Mouse (Mus musculus): Measurements from ENCODE around the gene Nfkb1.

Nfkb1 gene

GRCm38 (mm10) chr3:135586471-135586880, 104.9 kb downstream of the Nfkb1 start:
- DNase-seq (ENCODE audit: low spot score in 2 of 2): peak in 1 of 2 experiments; percentile 17

DNA sequence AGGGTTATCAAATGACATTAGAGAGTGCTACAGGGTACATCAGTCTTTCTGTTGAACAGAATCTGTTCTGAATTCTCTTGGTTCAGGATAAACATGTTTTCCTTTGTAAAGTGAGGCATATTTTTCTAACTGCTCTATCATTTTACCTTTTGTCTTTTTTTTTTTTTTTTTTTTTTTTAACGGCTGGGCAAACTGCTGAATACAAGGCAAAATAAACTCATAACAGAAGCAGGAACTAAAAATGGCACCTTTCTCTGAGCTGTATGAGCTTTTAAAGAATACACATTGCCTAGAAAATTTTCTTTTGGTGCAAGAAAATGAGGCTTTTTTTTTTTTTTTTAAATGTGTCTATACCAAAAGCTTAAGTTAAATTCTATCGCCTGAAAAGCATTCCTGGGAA, 105.3 kb downstream of the Nfkb1 start:
- DNase-seq (ENCODE audit: low spot score in 2 of 2): no peak

DNA sequence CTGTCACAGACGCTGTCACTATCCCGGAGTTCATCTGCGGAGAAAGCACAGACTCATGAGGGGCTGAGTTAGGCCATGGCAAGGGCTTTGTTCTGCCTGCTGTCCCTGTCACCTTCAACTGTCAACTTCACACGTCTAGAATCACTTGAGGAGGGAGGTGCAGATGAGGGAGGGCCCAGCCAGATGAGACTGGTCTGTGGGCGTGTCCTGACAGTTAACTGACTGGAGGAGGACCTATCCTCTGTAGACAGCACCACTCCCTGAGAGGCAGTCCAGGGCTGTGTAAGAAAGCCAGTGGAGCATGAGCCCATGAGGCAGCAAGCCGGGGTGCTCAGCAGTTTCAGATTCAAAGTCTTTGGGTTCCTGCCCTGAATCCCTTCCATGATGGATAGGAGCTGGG, 105.9 kb downstream of the Nfkb1 start:
- peak; percentile 66 to 81 for DNase-seq (ENCODE audit: low spot score in 2 of 2)

GRCm38 (mm10) chr3:135582246-135582645, 109.1 kb downstream of the Nfkb1 start:
- no peak for DNase-seq (ENCODE audit: low spot score in 2 of 2)

- no peak for DNase-seq (ENCODE audit: low spot score in 2 of 2)
These were observed 109.7 kb downstream of the Nfkb1 start for GRCm38 (mm10) chr3:135581606-135582117.

GRCm38 (mm10) chr3:135580439-135581275, 110.7 kb downstream of the Nfkb1 start:
- DNase-seq (ENCODE audit: low spot score in 2 of 2): peak; percentile 61 to 63

DNA sequence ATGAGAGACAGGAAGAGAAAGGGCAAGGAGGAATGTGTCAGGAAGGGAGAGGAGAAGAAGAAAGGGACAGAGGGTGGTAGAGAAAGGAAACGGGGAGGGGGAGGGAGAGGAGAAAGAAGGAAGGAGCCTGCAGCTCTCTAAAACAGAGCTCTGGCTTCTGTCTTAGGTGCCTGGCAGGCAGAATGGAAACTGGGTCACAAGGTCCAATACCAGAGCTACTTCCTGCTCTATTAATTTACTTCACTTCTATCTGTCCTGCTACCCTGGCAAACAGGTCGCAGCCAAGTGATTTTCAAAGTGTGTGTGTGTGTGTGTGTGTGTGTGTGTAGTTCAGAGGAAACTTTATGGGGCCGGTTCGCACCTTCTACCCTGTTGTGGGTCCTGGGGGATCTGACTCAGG, 112.2 kb downstream of the Nfkb1 start:
- DNase-seq (ENCODE audit: low spot score in 2 of 2): peak; percentile 49 to 50

DNA sequence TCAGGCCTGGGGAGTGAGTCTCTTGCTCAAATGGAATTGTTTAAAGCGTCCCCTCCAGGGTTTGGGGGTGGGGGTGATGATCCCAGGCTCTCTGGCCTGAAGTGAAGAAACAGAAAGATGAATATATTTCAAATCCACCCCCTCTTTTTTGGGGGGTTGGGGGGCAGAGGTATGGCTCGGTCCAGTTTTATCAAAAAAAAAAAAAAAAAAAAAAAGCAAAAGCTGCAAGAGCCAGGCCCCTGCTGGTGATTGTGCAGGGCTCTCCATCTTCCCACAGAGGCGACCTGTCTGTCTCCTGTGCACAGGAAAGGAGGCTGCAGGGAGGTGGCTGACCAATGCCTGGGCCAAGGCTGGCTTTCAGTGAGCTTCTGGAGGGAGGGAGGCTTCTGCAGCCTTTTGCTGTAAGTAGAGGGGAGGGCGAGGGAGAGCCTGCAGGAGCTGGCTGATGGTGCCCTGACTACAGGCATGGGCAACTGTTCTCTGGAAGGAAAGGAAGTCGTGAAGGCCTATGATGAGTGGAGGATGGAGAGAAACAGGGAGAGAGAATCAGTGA, 112.7 kb downstream of the Nfkb1 start:
- no peak for DNase-seq (ENCODE audit: low spot score in 2 of 2)

DNA sequence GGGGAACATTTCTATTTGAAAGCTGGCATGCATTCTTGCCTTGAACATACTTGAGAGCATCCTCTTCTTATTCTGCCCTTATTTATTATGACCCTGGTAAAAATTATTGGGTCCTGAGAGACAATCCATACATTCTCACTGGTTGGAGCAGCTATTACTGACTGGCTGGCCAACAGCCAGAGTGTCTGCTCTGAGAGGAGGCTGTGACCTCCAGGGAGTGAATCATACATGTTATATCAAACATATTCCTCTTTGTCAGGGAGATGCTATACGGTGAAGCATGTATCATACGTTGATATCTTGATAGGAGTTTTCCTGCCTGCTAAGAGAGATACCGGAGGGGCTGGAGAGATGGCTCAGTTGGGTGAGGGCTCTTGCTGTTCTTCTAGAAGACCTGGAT, 116.2 kb downstream of the Nfkb1 start:
- no peak for DNase-seq (ENCODE audit: low spot score in 2 of 2)

DNA sequence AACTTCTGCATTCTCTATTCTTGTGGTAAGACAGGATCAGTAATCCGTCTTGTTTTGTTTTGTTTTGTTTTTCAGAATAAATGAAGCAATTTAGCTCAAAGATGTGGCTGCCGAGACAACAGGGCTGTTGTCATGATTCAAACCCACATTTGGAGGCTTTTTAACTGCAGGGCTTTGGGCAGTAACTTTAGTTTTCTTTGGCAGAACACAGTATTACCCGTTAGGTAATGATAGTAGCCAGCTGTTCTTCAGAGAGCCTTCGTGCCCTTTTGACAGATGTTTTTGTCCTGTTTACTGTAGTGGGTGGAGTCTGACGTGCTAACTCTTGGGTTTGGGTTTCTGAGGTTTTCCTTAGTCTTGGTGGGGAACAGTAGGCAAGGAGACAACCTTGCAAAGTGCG, 118.3 kb downstream of the Nfkb1 start:
- DNase-seq (ENCODE audit: low spot score in 2 of 2): no peak

DNA sequence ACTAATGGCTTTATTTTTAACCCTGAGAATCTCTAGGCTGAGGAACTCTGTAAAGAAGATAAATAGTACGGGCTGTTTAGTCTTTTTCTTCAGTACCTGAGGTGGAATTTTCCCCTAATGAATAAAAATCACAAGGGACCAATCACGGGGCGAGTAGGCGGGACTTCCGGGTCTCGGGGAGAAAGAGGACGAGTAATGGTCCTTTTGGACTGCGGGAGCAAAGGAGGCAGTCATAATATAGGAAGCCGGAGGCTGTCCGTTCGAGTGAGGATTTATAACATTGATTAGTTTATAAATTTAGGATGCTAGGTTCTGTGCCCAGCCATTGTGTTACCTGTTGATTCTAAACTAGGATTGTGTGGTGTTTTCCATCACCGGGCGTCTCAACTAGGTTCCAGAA, 119.8 kb downstream of the Nfkb1 start:
- no peak for DNase-seq (ENCODE audit: low spot score in 2 of 2)

- no peak for DNase-seq (ENCODE audit: low spot score in 2 of 2)
These were observed 122.7 kb downstream of the Nfkb1 start for GRCm38 (mm10) chr3:135568633-135569032.

DNA sequence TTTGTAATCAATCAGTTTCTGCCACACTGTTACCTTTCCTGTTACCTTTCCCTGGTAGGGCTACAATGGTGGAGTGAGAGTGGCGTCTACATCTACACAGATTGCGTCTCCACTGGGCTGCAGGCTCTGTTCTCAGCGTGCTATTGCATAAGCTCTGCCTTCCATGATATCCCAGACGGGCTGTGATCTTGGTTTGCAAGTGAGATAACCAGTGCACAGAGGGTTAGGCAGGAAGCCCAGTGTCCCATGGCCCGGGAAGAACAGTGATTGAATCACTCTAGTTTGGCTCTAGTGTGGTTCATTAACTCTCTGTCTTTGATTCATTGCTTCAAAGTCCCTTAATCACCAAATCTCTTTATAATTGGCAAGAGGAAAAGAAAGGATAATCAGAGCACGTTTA, 123.5 kb downstream of the Nfkb1 start:
- DNase-seq (ENCODE audit: low spot score in 2 of 2): no peak

GRCm38 (mm10) chr3:135565306-135565705, 126.0 kb downstream of the Nfkb1 start:
- DNase-seq (ENCODE audit: low spot score in 2 of 2): peak; percentile 36 to 40

GRCm38 (mm10) chr3:135564706-135565105, 126.6 kb downstream of the Nfkb1 start:
- DNase-seq (ENCODE audit: low spot score in 2 of 2): no peak

DNA sequence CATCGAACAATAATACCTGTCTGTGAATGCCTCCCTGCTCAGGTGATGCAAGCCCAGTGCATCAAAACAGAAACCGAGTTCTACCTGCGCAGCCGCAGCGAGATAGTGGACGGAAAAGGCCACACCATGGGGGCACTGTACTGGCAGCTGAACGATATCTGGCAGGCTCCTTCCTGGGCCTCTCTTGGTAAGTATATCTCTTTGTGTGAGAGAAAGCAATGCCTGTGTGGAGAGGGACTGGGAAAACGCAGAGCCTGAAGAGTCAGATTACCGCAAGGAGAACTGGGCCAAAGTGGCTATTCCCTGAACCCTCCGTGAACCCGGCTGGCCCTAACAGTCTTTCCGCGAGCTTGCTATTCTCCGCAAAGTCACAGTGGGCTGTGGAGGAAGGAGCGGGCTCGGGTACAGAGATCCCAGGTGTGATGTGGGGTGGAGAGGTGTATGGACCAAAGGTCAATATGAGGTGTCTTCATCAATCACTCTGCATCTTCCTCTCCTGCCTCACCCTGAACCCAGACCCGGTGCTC, 128.1 kb downstream of the Nfkb1 start:
- DNase-seq (ENCODE audit: low spot score in 2 of 2): no peak

DNA sequence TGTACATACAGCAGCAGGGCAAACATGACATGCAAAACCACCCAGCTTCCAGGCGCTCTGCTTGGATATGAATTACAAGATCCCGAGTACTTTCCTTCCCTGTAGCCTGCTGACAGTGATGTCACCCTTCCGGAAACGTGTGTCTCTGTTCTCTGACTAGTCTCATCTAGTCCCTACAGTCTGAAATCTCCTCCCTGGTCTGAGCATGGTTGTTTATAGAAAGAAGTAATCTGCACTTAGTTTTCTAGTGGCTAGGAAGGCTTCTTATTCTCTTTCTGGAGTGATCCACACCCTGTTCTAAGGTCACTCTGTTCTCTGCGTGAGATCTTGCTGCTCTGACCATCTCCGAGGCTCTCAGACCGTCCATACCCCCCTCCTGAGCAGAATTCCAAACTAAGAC, 129.3 kb downstream of the Nfkb1 start:
- no peak for DNase-seq (ENCODE audit: low spot score in 2 of 2)

DNA sequence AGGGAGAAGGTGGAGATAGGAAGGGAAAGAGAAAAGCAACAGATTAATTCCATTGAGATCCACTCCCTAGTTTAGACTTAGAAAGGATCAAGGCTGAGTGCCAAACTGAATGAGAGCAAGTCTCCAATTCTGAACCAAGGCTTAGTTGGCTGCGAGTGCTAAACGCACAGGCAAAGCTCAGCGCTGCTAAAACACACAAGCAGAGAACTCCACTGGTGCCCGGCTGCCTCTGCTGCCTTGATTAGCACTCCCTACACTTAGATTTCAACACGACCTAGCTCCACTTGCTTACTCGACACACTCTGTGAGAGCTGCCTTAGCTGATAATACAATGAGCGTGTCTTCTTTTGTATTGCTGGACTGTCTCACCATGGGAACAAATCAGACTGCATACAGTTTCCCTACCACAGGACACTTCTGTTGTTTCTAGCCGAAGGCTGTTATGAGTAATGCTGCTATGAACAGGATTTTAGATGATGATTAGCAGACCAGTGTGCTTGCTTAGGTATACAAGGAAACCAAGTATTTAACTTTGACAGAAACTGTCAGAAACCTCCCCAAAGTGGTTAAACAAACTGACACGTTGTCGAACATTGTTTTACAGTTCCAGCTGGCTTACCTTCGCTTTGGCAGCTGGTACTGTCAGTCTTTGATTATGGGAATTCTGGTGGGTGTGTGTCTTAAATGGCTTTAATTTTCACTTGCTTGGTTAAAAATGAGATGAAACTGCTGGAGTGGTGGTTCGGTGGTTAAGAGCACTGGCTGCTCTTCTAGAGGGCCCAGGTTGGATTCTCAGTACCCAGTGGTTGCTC, 134.3 kb downstream of the Nfkb1 start:
- DNase-seq (ENCODE audit: low spot score in 2 of 2): no peak

DNA sequence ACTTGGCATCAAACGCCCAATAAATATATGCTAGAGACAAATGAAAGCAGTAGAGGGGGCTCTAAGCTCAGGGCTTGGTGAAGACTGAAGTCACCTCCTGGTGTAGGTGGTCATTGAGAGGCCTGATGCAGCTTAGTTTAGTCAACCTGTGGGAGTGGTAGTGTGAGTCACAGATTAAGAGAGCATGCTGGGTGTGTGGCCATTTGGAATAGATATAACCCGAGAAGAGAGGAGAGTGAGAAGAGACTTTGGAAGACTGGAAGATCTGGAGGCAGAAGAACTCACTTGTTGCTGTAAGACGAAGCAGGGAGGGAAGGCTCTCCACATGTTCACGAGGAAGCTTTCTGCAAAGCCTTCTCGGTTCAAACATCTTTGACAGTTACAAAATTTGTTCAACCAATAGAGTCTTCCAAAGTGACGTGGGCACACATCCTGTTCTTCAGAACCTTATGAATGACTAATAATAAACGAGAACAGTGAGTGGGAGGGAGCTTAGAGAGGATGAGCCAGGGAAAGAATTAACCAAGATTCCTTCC, 135.2 kb downstream of the Nfkb1 start:
- peak; percentile 15 to 27 for DNase-seq (ENCODE audit: low spot score in 2 of 2)

GRCm38 (mm10) chr3:135555192-135555591, 136.2 kb downstream of the Nfkb1 start:
- no peak for DNase-seq (ENCODE audit: low spot score in 2 of 2)

DNA sequence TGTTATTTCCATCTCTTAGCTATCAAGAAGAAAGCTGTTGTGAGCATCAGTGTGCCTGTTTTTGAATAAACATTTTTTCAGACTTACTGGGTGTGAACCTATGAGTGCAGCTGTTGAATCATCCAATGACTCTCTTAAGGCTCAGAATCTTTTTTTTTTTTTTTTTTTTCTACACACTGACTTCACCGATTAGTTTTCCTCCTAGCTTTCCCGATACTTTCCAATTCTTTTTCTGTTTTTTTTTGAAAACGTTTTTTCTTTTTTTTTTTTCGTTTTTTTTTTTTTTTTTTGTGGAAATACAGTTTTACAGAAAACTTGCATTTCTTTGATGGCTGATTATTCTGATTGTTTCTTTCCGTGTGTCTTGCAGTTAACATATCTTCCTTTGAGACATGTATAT, 138.5 kb downstream of the Nfkb1 start:
- no peak for DNase-seq (ENCODE audit: low spot score in 2 of 2)

DNA sequence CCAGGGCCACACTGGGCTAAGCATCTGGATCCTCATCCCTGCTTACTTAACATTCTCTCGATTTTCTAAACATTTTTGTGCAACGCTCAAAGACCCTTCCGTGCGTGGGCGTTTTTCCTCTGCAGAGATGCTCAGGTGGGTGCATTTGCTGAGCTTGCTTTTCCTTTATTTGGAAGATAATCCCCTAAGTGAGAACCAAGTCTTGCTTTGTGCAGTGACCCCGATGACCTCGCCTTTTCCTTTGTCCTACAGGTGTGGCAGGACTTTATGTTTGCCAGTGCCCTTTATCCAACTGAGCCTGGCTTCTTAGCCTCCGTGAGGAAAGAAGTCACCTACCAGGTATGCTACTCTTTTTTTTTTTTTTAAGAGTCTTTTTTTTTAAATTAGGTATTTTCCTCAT, 144.0 kb downstream of the Nfkb1 start:
- no peak for DNase-seq (ENCODE audit: low spot score in 2 of 2)

Measured in natural killer cell, adult 2 months (primary cell).